Mouse (Mus musculus): Measurements from ENCODE around the gene BC048671. TPM values are rescaled to one million over a fixed set of nuclear protein-coding genes. Genes with fewer than 3 reads are reported as not detected.

The BC048671 gene
- polyA plus RNA-seq, 1 experiment from 2014 or later: not detected

- Histone ChIP-seq H3K9ac (replicated peaks; ENCODE audit: low read depth, low read length) (no peak overlapping the region), H3K4me2 (ENCODE audit: low read length) (no peak overlapping the region), H3K27me3 (replicated peaks; ENCODE audit: control insufficient read depth, insufficient read depth, low read length) (no peaks in the 10 kb centered on the region), H3K9me3 (ENCODE audit: control insufficient read depth, low read length) (no peaks in the 10 kb centered on the region), H3K27ac (ENCODE audit: low read length) (no peak overlapping the region), H3K36me3 (ENCODE audit: control insufficient read depth, insufficient read depth) (no peaks in the 10 kb centered on the region), H3K4me3 (replicated peaks; ENCODE audit: low read length) (no peak overlapping the region), H3K4me1 (replicated peaks; ENCODE audit: control insufficient read depth, insufficient read depth, low read length) (no peaks in the 10 kb centered on the region)
- 74% methylated on average over 2 of the region's 2 CpGs for WGBS
- no peak for ATAC-seq
Observed at GRCm38 (mm10) chr6:90342343-90342742, 41.3 kb downstream of the BC048671 start.

GRCm38 (mm10) chr6:90347183-90347582 lies 46.2 kb downstream of the BC048671 start:
- Histone ChIP-seq H3K4me1 (replicated peaks; ENCODE audit: control insufficient read depth, insufficient read depth, low read length) (no peaks in the 10 kb centered on the region), H3K4me2 (ENCODE audit: low read length) (no peak overlapping the region), H3K27me3 (replicated peaks; ENCODE audit: control insufficient read depth, insufficient read depth, low read length) (no peaks in the 10 kb centered on the region), H3K9ac (replicated peaks; ENCODE audit: low read depth, low read length) (no peak overlapping the region), H3K36me3 (ENCODE audit: control insufficient read depth, insufficient read depth) (no peaks in the 10 kb centered on the region), H3K27ac (ENCODE audit: low read length) (no peak overlapping the region), H3K4me3 (replicated peaks; ENCODE audit: low read length) (no peak overlapping the region), H3K9me3 (ENCODE audit: control insufficient read depth, low read length) (no peaks in the 10 kb centered on the region)
- 87% methylated on average over 4 of the region's 4 CpGs for WGBS
- no peak for ATAC-seq

GRCm38 (mm10) chr6:90348500-90348899 lies 47.5 kb downstream of the BC048671 start:
- Histone ChIP-seq H3K4me3 (replicated peaks; ENCODE audit: low read length) (no peak overlapping the region), H3K4me2 (ENCODE audit: low read length) (no peak overlapping the region), H3K9me3 (ENCODE audit: control insufficient read depth, low read length) (no peaks in the 10 kb centered on the region), H3K9ac (replicated peaks; ENCODE audit: low read depth, low read length) (no peak overlapping the region), H3K27ac (ENCODE audit: low read length) (no peak overlapping the region), H3K36me3 (ENCODE audit: control insufficient read depth, insufficient read depth) (no peaks in the 10 kb centered on the region), H3K27me3 (replicated peaks; ENCODE audit: control insufficient read depth, insufficient read depth, low read length) (no peaks in the 10 kb centered on the region), H3K4me1 (replicated peaks; ENCODE audit: control insufficient read depth, insufficient read depth, low read length) (no peaks in the 10 kb centered on the region)
- 81% methylated on average over 4 of the region's 4 CpGs for WGBS
- no peak for ATAC-seq

GRCm38 (mm10) chr6:90350011-90350410 lies 49.0 kb downstream of the BC048671 start:
- no peak for ATAC-seq
- Histone ChIP-seq H3K9me3 (ENCODE audit: control insufficient read depth, low read length) (no peaks in the 10 kb centered on the region), H3K4me2 (ENCODE audit: low read length) (no peak overlapping the region), H3K27me3 (replicated peaks; ENCODE audit: control insufficient read depth, insufficient read depth, low read length) (no peaks in the 10 kb centered on the region), H3K27ac (ENCODE audit: low read length) (no peak overlapping the region), H3K36me3 (ENCODE audit: control insufficient read depth, insufficient read depth) (no peaks in the 10 kb centered on the region), H3K4me3 (replicated peaks; ENCODE audit: low read length) (no peak overlapping the region), H3K4me1 (replicated peaks; ENCODE audit: control insufficient read depth, insufficient read depth, low read length) (no peaks in the 10 kb centered on the region), H3K9ac (replicated peaks; ENCODE audit: low read depth, low read length) (no peak overlapping the region)
- 73% methylated on average over 2 of the region's 2 CpGs for WGBS

Other genes with a start within 250 kb of the BC048671 start
- gene Vmn1r49, start 222.7 kb upstream of the BC048671 start, polyA plus RNA-seq (2015; fragmentation: Nextera tagmentation; extraction: Ambion mirVana): not detected in 2 replicates
- gene Vmn1r50, start 199.8 kb upstream of the BC048671 start, polyA plus RNA-seq (2015; fragmentation: Nextera tagmentation; extraction: Ambion mirVana): not detected in 2 replicates
- gene Vmn1r51, start 178.6 kb upstream of the BC048671 start, polyA plus RNA-seq (2015; fragmentation: Nextera tagmentation; extraction: Ambion mirVana): not detected in 2 replicates
- not detected in 2 replicates for gene Vmn1r52, start 126.4 kb upstream of the BC048671 start, polyA plus RNA-seq (2015; fragmentation: Nextera tagmentation; extraction: Ambion mirVana)
- gene V1ra8, start 98.4 kb upstream of the BC048671 start, polyA plus RNA-seq (2015; fragmentation: Nextera tagmentation; extraction: Ambion mirVana): not detected in 2 replicates
- gene Vmn1r53, start 76.8 kb upstream of the BC048671 start, polyA plus RNA-seq (2015; fragmentation: Nextera tagmentation; extraction: Ambion mirVana): not detected in 2 replicates
- gene Vmn1r54, start 54.9 kb upstream of the BC048671 start, polyA plus RNA-seq (2015; fragmentation: Nextera tagmentation; extraction: Ambion mirVana): not detected in 2 replicates
- gene Chst13, start 24.0 kb downstream of the BC048671 start, polyA plus RNA-seq (2015; fragmentation: Nextera tagmentation; extraction: Ambion mirVana): not detected in 2 replicates
- gene Uroc1, start 32.1 kb downstream of the BC048671 start, polyA plus RNA-seq (2015; fragmentation: Nextera tagmentation; extraction: Ambion mirVana): not detected in 2 replicates
- gene Zxdc, start 68.3 kb downstream of the BC048671 start, polyA plus RNA-seq (2015; fragmentation: Nextera tagmentation; extraction: Ambion mirVana): 10.1 and 10.4 TPM in 2 replicates
- 4.4 and 5.4 TPM in 2 replicates for gene Cfap100, start 127.6 kb downstream of the BC048671 start, polyA plus RNA-seq (2015; fragmentation: Nextera tagmentation; extraction: Ambion mirVana)
- gene Klf15, start 161.4 kb downstream of the BC048671 start, polyA plus RNA-seq (2015; fragmentation: Nextera tagmentation; extraction: Ambion mirVana): 11.6 and 14.3 TPM in 2 replicates
- 33.3 and 38.0 TPM in 2 replicates for gene Aldh1l1, start 185.2 kb downstream of the BC048671 start, polyA plus RNA-seq (2015; fragmentation: Nextera tagmentation; extraction: Ambion mirVana)